Mouse (Mus musculus) cortical plate, adult 2 months (tissue): Measurements from ENCODE around the gene Nr2f1.

ENCODE experiments used
- CTCF ChIP-seq: fragments of 200-500 bp; IDR thresholded peaks from 2 replicates; pipeline ENCODE4 v1.5.1; 2011; ENCODE audit warnings: mild to moderate bottlenecking, control low read depth, low read length; ENCODE audit not compliant: insufficient read depth; ENCODE audit errors: extremely low read depth
- POLR2A ChIP-seq: fragments of 200-500 bp; IDR thresholded peaks from 2 replicates; pipeline ENCODE4 v1.6.1; 2011; ENCODE audit warnings: mild to moderate bottlenecking, low read length, control low read depth; ENCODE audit not compliant: insufficient read depth; ENCODE audit errors: extremely low read depth

- TF ChIP-seq POLR2A (no peak), CTCF (no peak)
Measured at GRCm38 (mm10) chr13:78196236-78196796, 3.2 kb downstream of the Nr2f1 start.
